In genomic region chr8:109737237-109738048, GRCm38 (mm10) we compare ENCODE assay signal across 8 mouse cellular contexts. TPM values are rescaled to one million over a fixed set of nuclear protein-coding genes. Genes with fewer than 3 reads are reported as not detected.
DNase-seq lines count a peak whose midpoint lies in the region; ATAC-seq and TF ChIP-seq lines count a peak whose summit lies in the region.

TSS of gene Atxn1l (minus strand) at chr8:109737739.

- TF ChIP-seq EP300 in lung, postnatal 0 days (IDR thresholded peaks at IDR 0.05): no peak

- peak; percentile 79 for TF ChIP-seq CTCF in lung, postnatal 0 days (IDR thresholded peaks at IDR 0.05)

- no peaks in the 10 kb centered on the region for H3K9me3 ChIP-seq in hindbrain, embryonic 10.5 days
- H3K9me3 ChIP-seq in lung, postnatal 0 days (ENCODE audit: low read length): no peaks in the 10 kb centered on the region

- peaks cover 29% of the 10 kb centered on the region for H3K36me3 ChIP-seq in hindbrain, embryonic 10.5 days
- peaks cover 11% of the 10 kb centered on the region; the same call in 1 of the 2 replicates for H3K36me3 ChIP-seq in lung, postnatal 0 days (ENCODE audit: insufficient read depth, low read length)

- peak within 1 kb of the TSS; percentile 94 for H3K9ac ChIP-seq in lung, postnatal 0 days (replicated peaks; ENCODE audit: low read depth)

- WGBS in hindbrain, embryonic 10.5 days: under 1% methylated on average over 59 of the region's 59 CpGs
- 2% methylated on average over 57 of the region's 59 CpGs for whole genome bisulfite sequencing in lung, postnatal 0 days

- H3K27ac ChIP-seq in hindbrain, embryonic 10.5 days: peak within 1 kb of the TSS; percentile 96
- H3K27ac ChIP-seq in lung, postnatal 0 days (ENCODE audit: low read length): peak within 1 kb of the TSS; percentile 79

- H3K4me2 ChIP-seq in lung, postnatal 0 days (replicated peaks; ENCODE audit: low read depth, low read length): peak within 1 kb of the TSS; percentile 84

- H3K4me3 ChIP-seq in hindbrain, embryonic 10.5 days: peak within 1 kb of the TSS; percentile 98
- peak within 1 kb of the TSS; percentile 97 for H3K4me3 ChIP-seq in lung, postnatal 0 days (ENCODE audit: low read depth, low read length)

- DNase-seq in MEL-GATA-1-ER (ENCODE audit: extremely low read depth, low read depth): peak; percentile 25
- peak; percentile 88 for DNase-seq in cerebellum, adult 8-10 months
- peak; percentile 95 for DNase-seq in hindbrain, embryonic 10.5 days (ENCODE audit: low spot score)
- peak; percentile 80 for DNase-seq in layer of hippocampus, adult 9-11 months
- peak; percentile 83 for DNase-seq in lung, postnatal 0 days (ENCODE audit: low spot score)
- peak; percentile 86 for DNase-seq in ovary, postnatal 14 days (ENCODE audit: low spot score)
- DNase-seq in thymus, postnatal 14 days: peak; percentile 90

- peak; percentile 75 for ATAC-seq in frontal cortex, adult (ENCODE audit: low TSS enrichment)
- ATAC-seq in lung, postnatal 0 days: peak; percentile 92

- no peaks in the 10 kb centered on the region for H3K27me3 ChIP-seq in hindbrain, embryonic 10.5 days (ENCODE audit: insufficient read depth, poor library complexity, severe bottlenecking)
- H3K27me3 ChIP-seq in lung, postnatal 0 days (replicated peaks; ENCODE audit: insufficient read depth, low read length): no peaks in the 10 kb centered on the region

- H3K4me1 ChIP-seq in hindbrain, embryonic 10.5 days (replicated peaks): peaks cover 15% of the 10 kb centered on the region
- H3K4me1 ChIP-seq in lung, postnatal 0 days (ENCODE audit: insufficient read depth, low read depth, low read length): peaks cover 6% of the 10 kb centered on the region; the same call in 1 of the 2 replicates

RNA-seq across cellular contexts. Expression of gene Atxn1l, which starts in this region (rescaled TPM):
- 6.2 and 7.4 TPM in 2 replicates for polyA plus RNA-seq in hindbrain, embryonic 10.5 days (2016; fragmentation: Nextera tagmentation; extraction: Ambion mirVana)
- 3.9 and 4.8 TPM in 2 replicates for polyA plus RNA-seq in lung, postnatal 0 days (2015; fragmentation: Nextera tagmentation; extraction: Ambion mirVana)

Comparison
In these comparisons a context has a peak if more than half of its experiments do, and no peak if none do; other contexts are left out.
1. Peak in every context shown above with its lines: DNase-seq, ATAC-seq, H3K4me3 ChIP-seq and H3K27ac ChIP-seq.
2. DNase-seq: peak in every context shown above with its lines; median percentile 95 in hindbrain, embryonic 10.5 days; 90 in thymus, postnatal 14 days; 88 in cerebellum, adult 8-10 months; 86 in ovary, postnatal 14 days; 83 in lung, postnatal 0 days; 80 in layer of hippocampus, adult 9-11 months; 25 in MEL-GATA-1-ER.